Mouse (Mus musculus): Measurements from ENCODE around the gene Adam12.

Adam12 gene

DNA sequence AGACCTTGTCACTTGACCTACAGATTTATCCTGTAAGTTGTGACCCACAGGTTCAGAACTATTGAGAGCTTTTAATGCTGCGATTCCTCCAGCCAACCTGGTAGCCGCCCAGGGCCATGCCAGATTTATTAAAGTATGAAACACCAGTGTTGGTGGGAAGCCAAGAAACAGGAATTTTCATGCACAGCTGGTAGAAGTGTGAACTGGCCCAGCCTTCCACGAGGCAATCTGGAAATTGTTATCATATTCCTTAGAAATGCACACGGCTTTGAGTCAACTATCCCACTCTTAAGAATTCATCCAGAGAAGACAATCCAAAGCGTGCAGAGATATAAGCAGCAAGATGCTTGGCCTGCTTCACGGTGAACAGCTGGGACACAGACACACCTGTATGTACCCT lies 82.6 kb downstream of the Adam12 start:
- DNase-seq = peak; percentile 16

DNA sequence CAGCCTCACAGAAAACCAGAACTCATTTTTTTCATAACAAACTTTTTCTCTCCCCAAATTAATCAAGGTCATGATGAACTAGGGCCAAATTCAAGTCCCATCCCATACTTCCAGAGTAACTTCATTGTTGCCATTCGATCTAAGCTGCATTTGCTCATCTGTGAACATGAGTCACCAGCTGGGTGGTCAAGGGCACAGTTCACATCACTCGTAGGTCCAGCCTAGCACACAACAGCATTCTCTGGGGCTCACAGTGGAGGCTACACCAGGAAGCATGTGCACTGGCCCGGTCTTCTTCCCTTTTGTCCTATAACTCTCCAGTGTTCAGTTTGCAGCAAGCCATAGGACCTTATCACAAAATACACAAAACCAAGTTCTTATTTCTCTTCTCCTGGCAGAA lies 84.4 kb downstream of the Adam12 start:
- DNase-seq = no peak

DNA sequence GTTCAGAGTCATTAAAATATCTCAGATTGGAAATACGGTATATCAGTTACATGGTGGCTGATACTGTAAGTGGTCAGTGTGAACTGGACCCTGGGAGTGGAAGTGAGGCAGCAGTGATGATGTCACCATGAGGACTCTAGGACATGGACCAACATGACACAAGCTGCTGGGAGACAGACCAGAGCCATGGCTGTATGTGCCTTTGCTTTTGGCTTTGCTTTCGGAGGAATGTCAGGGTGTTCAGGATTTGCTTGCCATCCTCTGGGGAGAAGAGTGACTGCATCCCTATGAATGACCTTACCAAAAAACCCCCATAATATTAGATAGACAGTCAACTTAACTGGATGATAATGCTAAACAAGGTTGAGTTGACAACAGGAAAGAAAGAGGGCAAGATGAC lies 85.1 kb downstream of the Adam12 start:
- DNase-seq = no peak

DNA sequence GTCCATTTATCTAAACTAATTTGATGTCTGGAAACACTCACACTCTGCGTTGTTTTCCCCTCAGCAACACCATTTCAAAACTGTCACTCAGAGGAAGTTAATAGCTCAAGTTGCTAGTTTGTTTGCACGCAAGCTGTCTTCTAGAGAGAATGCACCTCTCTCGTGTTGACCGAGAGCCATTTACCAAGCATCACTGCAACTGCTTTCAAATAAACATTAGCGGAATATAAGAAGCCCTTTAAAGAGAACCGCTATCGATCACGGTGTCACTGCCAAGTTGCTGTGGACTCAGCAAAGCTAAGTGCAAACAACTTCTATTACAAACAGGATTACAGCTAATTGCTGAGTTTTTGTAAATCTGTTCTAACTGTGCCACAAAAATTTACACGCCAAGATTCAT lies 87.8 kb downstream of the Adam12 start:
- no peak for DNase-seq

DNA sequence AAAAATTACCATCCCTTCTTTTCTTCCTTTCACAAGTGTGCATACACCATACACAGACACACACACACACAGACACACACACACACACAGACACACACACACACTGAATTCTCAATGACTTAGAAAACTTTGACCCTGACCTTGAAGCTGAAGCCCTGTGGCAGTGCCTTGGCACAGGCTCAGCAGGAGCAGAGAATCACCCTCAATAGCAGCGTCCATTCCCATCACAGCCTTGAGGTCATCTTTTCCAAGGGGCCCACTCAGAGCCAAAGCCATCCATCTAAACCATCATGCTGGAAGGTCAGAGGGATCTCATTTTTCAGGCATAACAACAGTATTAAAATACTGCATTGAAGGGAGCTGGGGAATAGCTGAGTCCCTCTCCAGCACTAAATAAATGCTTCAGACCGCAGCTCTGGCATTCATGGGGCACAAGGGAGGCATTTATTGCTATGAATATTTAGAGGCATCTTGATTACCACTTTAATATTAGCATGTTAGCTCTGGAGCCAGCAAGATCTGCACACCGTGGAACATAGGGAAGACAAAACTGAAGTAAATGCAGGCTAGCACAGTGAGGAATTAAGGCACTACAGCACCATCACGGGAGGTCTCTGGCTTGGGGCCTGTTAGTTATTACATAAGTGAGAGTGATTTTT lies 92.5 kb downstream of the Adam12 start:
- no peak for DNase-seq

DNA sequence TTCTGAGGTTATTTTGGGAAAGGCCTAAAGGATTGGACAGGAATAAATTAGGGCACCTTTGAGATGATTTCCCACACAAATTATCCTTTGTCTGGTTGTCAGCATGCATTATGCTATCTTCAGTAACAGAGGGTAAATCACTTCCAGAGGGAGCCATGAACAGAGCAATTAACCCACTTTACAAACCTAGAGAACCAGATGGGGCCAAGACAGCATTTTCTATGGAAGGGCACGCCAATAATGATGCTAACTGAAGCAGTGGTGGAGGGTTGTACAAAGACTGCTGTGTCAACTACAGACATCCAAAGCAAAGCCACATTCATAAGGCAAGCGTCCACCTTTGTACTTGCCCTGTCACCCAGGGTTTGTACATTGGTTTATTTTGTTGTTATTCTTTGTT lies 99.6 kb downstream of the Adam12 start:
- no peak for DNase-seq

DNA sequence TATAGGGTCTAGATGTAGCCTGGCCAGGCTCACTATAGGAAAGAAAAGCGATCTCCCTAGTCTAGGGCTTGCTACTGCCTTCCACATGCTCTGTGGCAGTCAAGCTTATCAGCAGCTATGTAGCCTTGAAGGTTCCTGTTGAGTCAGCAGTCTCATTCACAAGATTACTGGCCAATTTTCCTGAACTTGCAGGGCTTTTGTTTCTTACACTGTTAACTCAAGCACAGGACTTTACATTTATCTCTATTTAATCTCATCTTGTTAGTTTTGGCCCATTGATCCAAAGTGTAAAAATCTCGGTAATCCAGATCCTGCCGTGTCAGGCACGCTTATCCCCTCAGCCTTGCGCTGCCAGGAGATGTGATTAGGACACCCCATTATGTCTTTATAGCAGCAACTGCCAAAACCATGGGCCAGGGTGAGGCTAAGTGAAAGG lies 103.8 kb downstream of the Adam12 start:
- DNase-seq = no peak

DNA sequence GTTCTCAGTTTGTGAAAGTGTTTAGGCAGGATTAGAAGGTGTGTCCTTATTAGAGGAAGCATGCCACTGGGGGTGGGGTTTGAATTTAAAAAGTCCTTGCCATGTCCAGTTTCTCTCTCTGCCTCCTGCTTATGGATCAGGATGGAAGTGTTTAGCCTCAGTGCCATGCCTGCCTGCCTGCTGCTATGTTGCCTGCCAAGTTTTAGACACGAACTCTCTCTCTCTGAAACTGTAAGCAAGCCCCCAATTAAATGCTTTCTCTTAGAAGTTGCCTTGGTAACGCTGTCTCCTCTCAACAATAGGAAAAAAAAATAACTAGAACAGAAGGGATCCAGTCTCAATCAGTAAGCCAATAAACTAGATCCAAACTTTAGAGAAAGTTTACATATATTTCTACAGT lies 110.5 kb downstream of the Adam12 start:
- no peak for DNase-seq

DNA sequence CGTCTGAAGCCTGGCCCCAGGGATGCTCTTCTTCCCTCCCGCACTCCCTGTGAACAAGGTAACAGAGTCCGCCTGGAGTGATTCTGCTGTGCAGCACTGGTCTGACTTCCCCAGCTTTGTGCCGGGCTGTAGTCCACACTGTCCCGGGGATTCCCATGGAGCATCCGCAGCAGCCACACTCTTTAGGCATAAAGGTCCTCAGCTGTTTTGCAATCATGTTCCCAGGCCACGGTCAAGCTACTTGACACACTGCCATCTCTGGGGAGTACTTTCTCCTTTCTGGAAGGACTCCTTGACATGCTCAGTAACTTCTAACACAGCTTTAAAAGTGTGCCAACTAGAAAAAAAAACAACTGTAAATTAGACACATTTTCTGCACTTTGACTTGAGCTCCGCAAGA lies 116.5 kb downstream of the Adam12 start:
- DNase-seq = peak; percentile 59

DNA sequence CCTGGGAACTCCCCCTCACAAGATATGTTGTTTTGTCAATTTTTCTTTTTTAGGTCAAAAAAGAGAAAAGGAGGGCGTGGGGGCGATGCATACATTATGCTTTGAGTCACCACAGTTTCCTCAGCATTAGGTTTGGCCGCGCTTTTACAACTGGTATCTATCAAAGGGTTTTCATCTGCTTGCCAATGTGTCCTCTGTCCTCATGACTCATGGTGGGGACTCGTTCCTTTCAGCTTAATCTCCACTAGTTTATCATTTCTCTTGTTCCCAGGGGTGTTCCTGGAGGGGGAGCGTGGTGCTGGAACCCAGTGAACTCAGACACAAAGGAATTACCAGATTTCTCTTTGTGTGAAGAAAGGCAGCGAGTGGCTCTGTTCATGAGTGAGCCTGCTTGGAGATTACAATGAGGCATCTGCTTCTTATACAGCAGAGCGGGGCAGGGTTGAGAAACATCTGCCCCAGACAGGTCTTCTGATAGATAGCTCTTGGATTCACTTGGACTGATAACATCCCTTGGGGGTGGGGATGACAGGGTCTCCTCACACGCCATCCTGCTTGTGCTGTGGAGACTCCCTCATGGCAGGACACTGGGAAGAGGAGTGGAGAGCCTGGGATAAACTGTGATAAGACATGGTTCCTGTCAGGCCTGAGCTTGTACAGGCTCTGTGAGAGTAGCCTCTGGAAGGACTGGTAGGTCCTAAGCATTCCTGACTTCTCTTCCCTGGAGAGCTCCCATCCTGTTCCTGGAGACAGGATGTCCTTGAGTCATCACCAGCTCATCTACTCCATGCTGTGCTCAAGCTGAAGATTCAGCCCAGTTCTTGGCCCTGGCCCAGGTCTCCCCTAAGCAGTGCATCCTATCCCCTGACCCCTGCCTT lies 117.4 kb downstream of the Adam12 start:
- DNase-seq = no peak

DNA sequence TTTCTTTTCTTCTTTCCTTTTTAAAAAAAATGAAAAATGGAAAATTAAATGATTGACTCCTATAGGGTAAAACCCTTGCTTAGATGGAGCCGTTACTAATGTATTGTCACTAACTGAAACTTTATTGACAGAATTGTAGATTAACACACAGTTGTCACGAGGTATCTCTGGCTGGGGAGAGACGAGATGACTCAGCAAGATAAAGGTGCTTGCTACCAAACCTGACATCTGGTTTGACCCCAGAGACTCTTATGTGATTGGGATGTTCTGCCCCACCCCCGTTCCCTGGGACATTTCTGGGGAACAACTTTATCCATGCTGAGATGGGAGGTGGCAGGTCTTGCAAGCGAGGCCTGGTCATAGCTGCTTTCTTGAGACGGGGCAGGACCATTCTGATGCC lies 118.1 kb downstream of the Adam12 start:
- no peak for DNase-seq

DNA sequence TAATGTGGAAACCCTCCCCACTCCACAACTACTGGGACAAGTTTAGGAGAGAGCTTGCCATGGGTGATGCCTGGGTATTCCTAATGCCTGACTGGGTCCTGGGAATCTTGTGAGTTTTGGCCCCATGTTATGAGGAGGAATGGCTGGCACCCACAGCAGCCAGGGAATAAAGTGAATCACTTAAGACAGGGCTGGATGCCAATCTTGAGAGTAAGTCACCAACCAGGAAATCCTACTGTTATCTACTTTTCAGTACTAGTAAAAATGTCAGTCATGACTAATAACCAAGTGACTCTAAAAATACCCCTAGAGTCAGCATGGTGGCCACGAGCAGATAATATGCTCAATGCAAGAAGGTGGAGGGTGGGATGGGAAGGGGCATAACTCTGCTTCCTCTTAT lies 121.8 kb downstream of the Adam12 start:
- no peak for DNase-seq

DNA sequence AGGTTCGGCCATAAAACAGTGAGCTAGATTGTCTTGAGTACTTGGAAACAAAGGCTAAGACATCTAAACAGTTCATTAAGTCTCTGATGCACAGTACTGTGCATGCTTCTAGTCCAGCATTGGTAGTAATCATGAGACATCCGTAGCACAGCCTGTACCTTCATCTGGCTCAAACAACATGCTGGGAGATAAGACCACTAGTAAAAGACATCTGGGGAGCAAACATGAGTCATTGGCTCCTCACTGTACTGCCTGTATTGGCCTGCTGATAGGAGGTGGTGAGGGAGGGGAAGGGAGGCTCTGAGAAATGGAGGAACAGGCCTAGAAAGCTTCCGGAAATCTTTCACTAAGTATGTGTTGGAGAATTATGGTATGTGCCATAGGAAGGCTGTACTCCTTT lies 124.1 kb downstream of the Adam12 start:
- DNase-seq = no peak

DNA sequence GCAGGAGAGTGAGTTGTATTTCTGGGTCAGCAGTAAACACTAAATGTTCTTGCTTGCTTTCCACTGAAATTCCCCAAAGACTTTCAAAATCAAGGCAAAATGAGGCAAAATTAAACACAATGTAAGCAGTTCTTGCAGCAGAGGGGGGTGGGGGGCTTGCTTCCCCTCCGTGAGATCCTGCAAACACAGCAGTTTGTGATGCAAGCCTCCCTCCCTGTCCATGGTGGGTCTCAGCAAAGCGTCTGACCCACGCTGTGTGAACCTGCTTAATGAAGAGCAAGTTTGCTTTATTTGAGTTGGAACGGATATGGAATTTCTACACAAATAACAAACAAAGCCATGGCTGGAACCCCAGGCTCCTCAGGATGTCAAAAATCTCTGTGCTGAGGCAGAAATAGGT lies 132.9 kb downstream of the Adam12 start:
- DNase-seq = peak; percentile 21

DNA sequence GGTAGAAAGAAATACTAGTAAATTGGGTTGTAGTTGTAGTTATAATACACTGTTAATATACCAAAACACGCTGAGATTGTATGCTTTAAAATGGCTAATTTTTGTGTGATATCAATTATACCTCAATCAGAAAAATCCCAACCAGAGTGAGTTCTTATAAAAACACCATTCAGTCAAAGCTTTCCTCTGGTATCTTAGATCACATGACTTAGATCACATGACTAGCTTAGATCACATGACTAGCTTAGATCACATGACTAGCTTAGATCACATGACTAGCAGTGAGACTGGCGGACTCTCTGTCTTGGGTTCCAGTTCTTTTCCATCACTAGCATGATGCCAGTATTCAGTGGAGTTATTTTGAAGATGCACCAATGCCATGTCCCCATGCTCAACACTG lies 134.1 kb downstream of the Adam12 start:
- DNase-seq = no peak

DNA sequence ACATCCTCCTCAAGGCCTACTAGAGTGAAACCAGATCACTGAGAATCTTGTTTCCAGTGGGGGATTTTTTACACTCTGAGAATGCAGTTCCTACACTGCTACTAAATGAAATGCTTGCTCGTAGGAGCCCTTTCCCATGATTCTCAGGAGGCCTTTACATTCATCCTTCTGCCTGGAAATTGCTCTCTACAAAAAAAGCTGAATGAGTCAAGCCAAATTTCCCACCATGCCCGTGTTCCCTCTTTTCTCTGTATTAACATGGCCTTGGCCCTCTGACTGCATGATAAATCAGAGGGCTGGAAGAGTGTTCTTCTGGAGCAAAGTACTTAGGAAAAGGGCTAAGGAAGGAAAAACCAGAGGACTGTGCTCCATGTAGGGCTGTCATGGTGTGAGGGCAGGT lies 138.1 kb downstream of the Adam12 start:
- no peak for DNase-seq

DNA sequence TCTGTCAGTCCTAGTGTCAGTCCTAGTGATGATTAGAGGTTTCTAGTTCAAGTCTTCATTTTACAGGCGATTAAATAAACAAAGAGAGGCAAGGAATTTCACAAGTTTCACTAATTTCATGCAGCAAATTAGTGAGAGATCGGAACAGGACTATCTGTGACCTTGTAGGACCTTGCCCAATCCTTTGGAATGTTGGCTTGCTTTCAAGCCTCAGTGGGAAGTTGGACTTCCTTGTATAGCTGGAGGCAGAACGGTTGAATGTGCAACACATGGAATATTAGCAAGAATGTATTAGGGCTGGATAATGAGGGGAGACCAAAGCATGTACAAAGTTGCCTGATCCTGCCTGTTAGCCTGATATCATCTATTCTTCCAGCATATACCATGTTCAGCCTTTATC lies 141.2 kb downstream of the Adam12 start:
- DNase-seq = no peak

DNA sequence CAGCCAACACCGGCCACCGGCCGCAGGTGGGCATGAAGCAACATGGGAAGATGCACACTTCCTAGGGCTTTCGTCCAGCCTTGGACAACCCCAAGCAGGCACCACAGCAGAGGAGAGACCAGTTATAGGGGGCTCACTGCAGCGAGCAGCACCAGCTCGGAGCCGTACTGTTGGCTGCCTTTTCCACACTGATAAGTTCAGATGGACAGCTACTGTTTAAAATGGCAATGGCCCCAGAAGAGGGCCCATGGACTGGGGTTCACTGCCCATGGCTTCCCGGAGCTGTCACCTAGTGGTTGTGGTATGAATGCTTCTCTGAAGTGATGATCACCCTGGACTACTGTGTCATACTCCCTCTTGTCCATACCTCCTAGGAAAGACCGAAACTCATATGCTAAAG lies 141.7 kb downstream of the Adam12 start:
- DNase-seq = no peak

DNA sequence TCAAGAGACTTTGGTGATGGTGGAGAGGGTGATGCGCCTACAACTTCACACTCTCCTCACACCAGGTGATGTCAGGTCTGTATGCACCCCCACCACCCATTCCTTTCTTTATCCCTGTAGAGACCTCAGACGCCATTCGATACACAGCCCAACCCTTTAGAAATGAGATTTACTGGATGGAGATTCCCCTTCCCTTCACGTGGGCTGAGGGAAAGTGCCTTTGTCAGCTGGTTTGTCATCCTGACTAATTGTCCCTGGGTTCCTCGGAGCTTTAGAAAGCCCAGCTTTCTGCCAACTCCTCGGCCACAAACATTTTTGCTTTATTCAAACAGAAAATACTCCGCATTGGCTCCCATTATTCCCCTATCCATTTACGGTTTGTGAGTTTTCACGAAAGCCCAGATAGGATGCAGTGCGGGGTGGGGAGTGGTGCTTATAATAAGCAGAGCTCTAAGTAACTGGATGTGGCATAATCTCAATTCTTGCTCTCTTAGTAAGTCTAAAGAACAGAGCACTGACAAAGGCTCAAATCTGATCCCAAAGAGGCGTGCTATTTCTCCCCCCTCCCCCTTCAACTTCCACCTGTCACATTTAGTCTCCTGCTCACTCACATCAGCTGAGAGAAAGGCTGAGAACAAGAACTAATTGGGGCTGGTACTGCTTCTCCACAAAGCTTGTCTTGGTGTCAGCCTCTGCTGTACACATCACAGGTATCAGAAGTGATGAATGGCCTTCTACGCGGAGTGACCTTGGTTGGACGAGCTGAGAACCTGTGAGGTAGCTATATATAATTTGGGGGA lies 143.2 kb downstream of the Adam12 start:
- DNase-seq = no peak

DNA sequence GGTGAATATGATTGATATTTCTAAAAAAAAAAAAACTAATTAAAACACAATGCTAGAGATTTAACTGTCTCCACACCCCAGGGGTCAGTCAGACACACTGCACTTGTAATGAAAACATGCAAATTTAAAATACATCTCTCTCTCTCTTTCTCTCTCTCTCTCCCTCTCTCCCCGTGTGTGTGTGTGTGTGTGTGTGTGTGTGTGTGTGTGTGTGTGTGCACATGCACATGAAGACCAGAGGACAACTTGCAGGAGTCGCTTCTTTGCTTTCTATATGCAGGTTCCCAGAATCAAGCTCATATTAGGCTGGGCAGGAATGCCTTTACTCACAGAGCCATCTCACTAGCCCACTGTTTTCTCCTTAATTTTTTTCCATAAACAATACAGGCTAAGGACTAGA lies 146.6 kb downstream of the Adam12 start:
- no peak for DNase-seq

DNA sequence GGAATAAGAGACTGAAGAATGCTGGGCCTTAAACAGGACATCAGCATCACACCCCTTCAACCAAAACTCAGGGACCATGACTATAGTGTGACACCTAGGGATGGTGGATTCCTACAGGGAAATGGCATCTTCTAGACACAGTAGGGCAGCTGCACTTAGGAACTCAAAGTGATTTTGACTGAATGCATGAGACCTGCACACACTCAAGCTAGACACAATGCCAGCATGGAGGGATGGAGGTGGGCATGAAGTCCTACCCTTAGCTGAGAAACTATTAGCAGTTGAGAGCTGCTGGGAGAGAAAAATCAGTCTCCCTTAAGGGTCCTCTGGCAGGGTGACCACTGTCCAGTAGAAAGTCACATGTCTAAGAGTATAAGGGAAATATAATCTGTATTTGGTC lies 147.0 kb downstream of the Adam12 start:
- no peak for DNase-seq

DNA sequence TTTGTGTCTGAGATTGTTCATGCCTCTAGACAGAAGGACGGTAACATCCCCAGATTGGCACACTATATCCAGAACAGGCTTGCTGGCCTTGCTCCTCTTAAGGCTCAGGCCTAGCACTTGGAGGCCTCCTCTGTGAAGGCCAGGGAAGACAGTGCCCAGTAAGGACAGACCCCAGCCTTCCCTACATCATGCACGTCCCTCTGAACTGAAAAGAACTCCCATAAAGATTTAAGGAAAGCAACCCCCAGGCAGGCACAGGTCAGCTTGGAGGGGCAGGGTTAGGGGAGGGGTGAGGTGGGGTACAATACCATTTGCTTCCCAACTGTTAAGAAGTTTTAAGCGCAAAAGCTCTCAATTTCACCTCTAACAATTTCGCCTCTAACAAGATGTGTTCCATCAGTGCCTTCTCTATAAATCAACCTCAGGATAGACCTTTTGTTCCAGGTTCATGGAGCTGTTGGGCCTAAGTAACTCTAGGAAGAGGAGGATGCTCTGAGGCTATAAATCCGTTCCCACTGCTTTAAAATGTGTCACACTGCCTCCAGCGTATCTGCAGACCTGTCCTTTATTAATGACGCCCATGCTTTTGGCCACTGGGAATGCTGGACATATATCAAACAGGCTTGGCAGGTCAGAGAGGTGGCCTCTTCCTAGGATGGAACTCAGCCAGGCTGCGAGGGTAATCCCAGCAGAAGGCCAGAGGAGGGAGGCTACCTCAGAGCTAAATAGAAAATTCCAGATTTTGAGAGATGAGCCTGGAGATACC lies 150.5 kb downstream of the Adam12 start:
- no peak for DNase-seq
